Mouse (Mus musculus) olfactory bulb, adult 2 months (tissue): ENCODE measurements at regions not wholly inside any gene's neighbourhood (a gene's known extent, or its start where the extent isn't known, plus 50 kb on each side); places are given as distances from the start of the nearest gene placed in this dataset.

Source experiments
- H3K27ac ChIP-seq: fragments of 200-500 bp; 2 replicates; pipeline ENCODE4 v1.5.1; 2012; ENCODE audit warnings: low read depth, low read length; ENCODE audit not compliant: insufficient read depth
- H3K4me1 ChIP-seq: fragments of 200-500 bp; 2 replicates; pipeline ENCODE4 v1.6.1; 2012; ENCODE audit warnings: low read length; ENCODE audit not compliant: control insufficient read depth, insufficient read depth
- H3K4me3 ChIP-seq: fragments of 200-500 bp; 2 replicates; pipeline ENCODE4 v1.5.1; 2012; ENCODE audit warnings: mild to moderate bottlenecking, low read depth, low read length, moderate library complexity; ENCODE audit not compliant: insufficient read depth
- CTCF ChIP-seq: fragments of 200-500 bp; IDR thresholded peaks from 2 replicates; pipeline ENCODE4 v1.5.1; 2012; ENCODE audit warnings: low read depth, mild to moderate bottlenecking, low read length, moderate library complexity; ENCODE audit not compliant: insufficient read depth
- POLR2A ChIP-seq: fragments of 200-500 bp; IDR thresholded peaks from 2 replicates; pipeline ENCODE4 v1.6.1; 2012; ENCODE audit warnings: mild to moderate bottlenecking, low read depth, low read length, moderate library complexity; ENCODE audit not compliant: insufficient read depth
- WGBS: fragments of 180-500 bp; shearing (Covaris S2); methylation state at CpG from one replicate; pipeline ENCODE4 v1.1.7; 2018; 5-methylcytosine and 5-hydroxymethylcytosine counted together

GRCm38 (mm10) chr4:84060187-84060586, 534.8 kb downstream of the Ccdc171 start:
- TF ChIP-seq CTCF, result no peak
- no peak for TF ChIP-seq POLR2A
- Histone ChIP-seq H3K27ac (no peak overlapping the region), H3K4me1 (peaks cover 4% of the 10 kb centered on the region; the same call in 1 of the 2 replicates), H3K4me3 (no peak overlapping the region)
- 92% methylated on average over 2 of the region's 2 CpGs for WGBS

GRCm38 (mm10) chr4:84063755-84064154, 538.4 kb downstream of the Ccdc171 start:
- 87% methylated on average over 5 of the region's 5 CpGs for WGBS
- peaks cover 4% of the 10 kb centered on the region; the same call in 1 of the 2 replicates for H3K4me1 ChIP-seq
- TF ChIP-seq CTCF, result no peak
- TF ChIP-seq POLR2A, result no peak
- no peak overlapping the region for H3K4me3 ChIP-seq
- H3K27ac ChIP-seq, result no peak overlapping the region

- Histone ChIP-seq H3K4me1 (peaks cover 4% of the 10 kb centered on the region; the same call in 1 of the 2 replicates), H3K4me3 (no peak overlapping the region), H3K27ac (no peak overlapping the region)
- WGBS, result 22% methylated on average over 15 of the region's 15 CpGs
- TF ChIP-seq POLR2A, result no peak
- peak; percentile 92 for TF ChIP-seq CTCF
Measured at GRCm38 (mm10) chr4:84064614-84065456, 539.5 kb downstream of the Ccdc171 start.

GRCm38 (mm10) chr4:84065457-84066124, 540.2 kb downstream of the Ccdc171 start:
- Histone ChIP-seq H3K4me1 (peaks cover 4% of the 10 kb centered on the region; the same call in 1 of the 2 replicates), H3K27ac (no peak overlapping the region), H3K4me3 (no peak overlapping the region)
- TF ChIP-seq POLR2A, result no peak
- no peak for TF ChIP-seq CTCF
- WGBS, result 89% methylated on average over 12 of the region's 12 CpGs

- Histone ChIP-seq H3K4me3 (no peak overlapping the region), H3K27ac (no peak overlapping the region), H3K4me1 (peaks cover 4% of the 10 kb centered on the region; the same call in 1 of the 2 replicates)
- TF ChIP-seq POLR2A (no peak), CTCF (no peak)
- WGBS, result 87% methylated on average over 14 of the region's 14 CpGs
Measured at GRCm38 (mm10) chr4:84067931-84068575, 542.7 kb downstream of the Ccdc171 start.

- TF ChIP-seq POLR2A (no peak), CTCF (no peak)
- WGBS, result 57% methylated on average over 11 of the region's 11 CpGs
- Histone ChIP-seq H3K4me1 (peaks cover 4% of the 10 kb centered on the region; the same call in 1 of the 2 replicates), H3K4me3 (no peak overlapping the region), H3K27ac (no peak overlapping the region)
Measured at GRCm38 (mm10) chr4:84068947-84069663, 543.8 kb downstream of the Ccdc171 start.

GRCm38 (mm10) chr4:84069681-84070080, 544.3 kb downstream of the Ccdc171 start:
- Histone ChIP-seq H3K4me3 (no peak overlapping the region), H3K4me1 (0 out of 2 replicates have a peak, but pooled peaks cover under 1% of the 10 kb centered on the region), H3K27ac (no peak overlapping the region)
- TF ChIP-seq CTCF (no peak), POLR2A (no peak)
- WGBS, result 90% methylated on average over 13 of the region's 13 CpGs

- 83% methylated on average over 4 of the region's 4 CpGs for WGBS
- TF ChIP-seq CTCF, result no peak
- TF ChIP-seq POLR2A, result no peak
- Histone ChIP-seq H3K4me3 (no peak overlapping the region), H3K4me1 (no peaks in the 10 kb centered on the region), H3K27ac (no peak overlapping the region)
Measured at GRCm38 (mm10) chr4:84070089-84070488, 544.7 kb downstream of the Ccdc171 start.
